Mouse (Mus musculus): ENCODE measurements at regions not wholly inside any gene's neighbourhood (a gene's known extent, or its start where the extent isn't known, plus 50 kb on each side); places are given as distances from the start of the nearest gene placed in this dataset.

GRCm38 (mm10) chr1:43366433-43366832 is 77.9 kb upstream of the Nck2 start:
- in situ Hi-C loops (cut with MboI, MseI): no loop called here

- in situ Hi-C loops (cut with MboI, MseI): no loop called here
Measured at GRCm38 (mm10) chr1:43367151-43367895, 77.1 kb upstream of the Nck2 start.

GRCm38 (mm10) chr1:43371863-43372262 is 72.5 kb upstream of the Nck2 start:
- in situ Hi-C loops (cut with MboI, MseI): no loop called here

GRCm38 (mm10) chr1:43374946-43375345 is 69.4 kb upstream of the Nck2 start:
- in situ Hi-C loops (cut with MboI, MseI): no loop called here

GRCm38 (mm10) chr1:43375851-43376250 is 68.5 kb upstream of the Nck2 start:
- in situ Hi-C loops (cut with MboI, MseI): no loop called here

GRCm38 (mm10) chr1:43377491-43378263 is 66.7 kb upstream of the Nck2 start:
- in situ Hi-C loops (cut with MboI, MseI): no loop called here

GRCm38 (mm10) chr1:43385008-43385407 is 59.4 kb upstream of the Nck2 start:
- in situ Hi-C loops (cut with MboI, MseI): no loop called here

GRCm38 (mm10) chr1:43394035-43394434 is 50.3 kb upstream of the Nck2 start:
- in situ Hi-C loops (cut with MboI, MseI): no loop called here

All from T-helper 1 cell (primary cell).